Mouse (Mus musculus) hindbrain, embryonic 11.5 days (tissue): Measurements from ENCODE around the gene Slc16a10. TPM values are rescaled to one million over a fixed set of nuclear protein-coding genes. Genes with fewer than 3 reads are reported as not detected.
A peak's percentile ranks its signal among the peaks of the same experiment; 100 is the strongest.

ENCODE experiments used
- ATAC-seq: fragments of 200-750 bp; cut with Nextera tagmentation; 2 replicates; pipeline ENCODE4 v1.8.0; 2017; ENCODE audit warnings: mild to moderate bottlenecking, moderate TSS enrichment, moderate library complexity; ENCODE audit not compliant: low FRiP score
- DNase-seq: peaks from one replicate; pipeline ENCODE4 v3.0.0-alpha.2; 2015; ENCODE audit warnings: low spot score
- H3K27ac ChIP-seq: fragments of 300-500 bp; sonication (generic); 2 replicates; pipeline ENCODE4 v1.5.1; 2014; ENCODE audit warnings: mild to moderate bottlenecking, low read depth, low read length
- H3K27me3 ChIP-seq: fragments of 300-500 bp; sonication (generic); 2 replicates; pipeline ENCODE4 v1.6.1; 2014; ENCODE audit warnings: mild to moderate bottlenecking, low read length, moderate library complexity, mixed read lengths; ENCODE audit not compliant: control insufficient read depth, insufficient read depth
- H3K36me3 ChIP-seq: fragments of 300-500 bp; sonication (generic); 2 replicates; pipeline ENCODE4 v1.6.1; 2014; ENCODE audit warnings: mild to moderate bottlenecking, low read length, moderate library complexity, mixed read lengths; ENCODE audit not compliant: control insufficient read depth, insufficient read depth
- H3K4me1 ChIP-seq: fragments of 300-500 bp; sonication (generic); replicated peaks from 2 replicates; pipeline ENCODE4 v1.6.1; 2014; ENCODE audit warnings: low read length, mixed read lengths; ENCODE audit not compliant: control insufficient read depth, insufficient read depth
- H3K4me2 ChIP-seq: fragments of 300-500 bp; sonication (generic); replicated peaks from 2 replicates; pipeline ENCODE4 v1.6.1; 2014; ENCODE audit warnings: mild to moderate bottlenecking, low read depth, low read length
- H3K4me3 ChIP-seq: fragments of 300-500 bp; sonication (generic); 2 replicates; pipeline ENCODE4 v1.5.1; 2014; ENCODE audit warnings: low read depth, low read length
- H3K9ac ChIP-seq: fragments of 300-500 bp; sonication (generic); 2 replicates; pipeline ENCODE4 v1.6.1; 2014; ENCODE audit warnings: low read depth, low read length
- H3K9me3 ChIP-seq: fragments of 300-500 bp; sonication (generic); 2 replicates; pipeline ENCODE4 v1.6.1; 2016; ENCODE audit warnings: low read length; ENCODE audit not compliant: control insufficient read depth
- WGBS: fragments of 180-500 bp; shearing (Covaris S2); extraction: QIAGEN DNeasy Blood & Tissue Kit; methylation state at CpG from one replicate; pipeline ENCODE4 v1.1.7; 2014; 5-methylcytosine and 5-hydroxymethylcytosine counted together
- polyA plus RNA-seq: library from polyadenylated mRNA; unstranded; fragments of >200 nt; fragmentation: Nextera tagmentation; extraction: Ambion mirVana; gene quantifications from 2 replicates; pipeline ENCODE4 v1.2.1, GENCODE M21; 2014

Slc16a10 gene
- polyA plus RNA-seq, 1 experiment from 2014 or later: 8.9 TPM

DNA sequence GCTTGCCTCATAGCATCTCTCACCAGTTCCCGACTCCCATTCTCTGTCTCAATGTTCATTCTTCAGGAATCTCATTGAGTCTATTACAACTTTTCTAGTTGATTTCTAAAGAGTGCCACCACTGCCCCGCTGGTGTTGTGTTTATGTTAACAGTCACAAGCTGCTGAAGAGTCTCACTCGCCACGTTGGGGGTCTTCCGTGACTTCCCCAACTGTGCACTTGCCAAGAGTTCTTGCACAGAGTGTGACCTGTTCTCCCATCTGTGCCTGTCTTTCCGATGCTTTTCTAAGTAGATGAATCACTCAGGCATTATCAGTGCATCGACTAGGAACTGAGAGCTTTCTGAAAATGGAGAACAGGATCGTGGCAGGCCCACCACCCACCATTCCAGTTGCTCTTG, 114.0 kb downstream of the Slc16a10 start:
- no peaks in the 10 kb centered on the region; the same call in 1 of the 2 replicates for H3K4me1 ChIP-seq
- H3K36me3 ChIP-seq: no peaks in the 10 kb centered on the region
- no peak overlapping the region for H3K27ac ChIP-seq
- ATAC-seq (no peak), DNase-seq (no peak)
- H3K9ac ChIP-seq: no peak overlapping the region
- H3K27me3 ChIP-seq: peaks cover 2% of the 10 kb centered on the region; the same call in 1 of the 2 replicates
- 85% methylated on average over 8 of the region's 8 CpGs for WGBS
- no peak overlapping the region for H3K4me3 ChIP-seq
- H3K4me2 ChIP-seq: no peak overlapping the region
- H3K9me3 ChIP-seq: no peaks in the 10 kb centered on the region

- H3K4me2 ChIP-seq: no peak overlapping the region
- WGBS: 92% methylated on average over 5 of the region's 5 CpGs
- no peak for DNase-seq
- no peaks in the 10 kb centered on the region for H3K9me3 ChIP-seq
- ATAC-seq: no peak
- no peaks in the 10 kb centered on the region for H3K36me3 ChIP-seq
- no peaks in the 10 kb centered on the region; the same call in 1 of the 2 replicates for H3K4me1 ChIP-seq
- no peak overlapping the region for H3K9ac ChIP-seq
- H3K27ac ChIP-seq: no peak overlapping the region
- H3K27me3 ChIP-seq: peaks cover 2% of the 10 kb centered on the region; the same call in 1 of the 2 replicates
- H3K4me3 ChIP-seq: no peak overlapping the region
These were observed 115.5 kb downstream of the Slc16a10 start for GRCm38 (mm10) chr10:40026546-40026945.

DNA sequence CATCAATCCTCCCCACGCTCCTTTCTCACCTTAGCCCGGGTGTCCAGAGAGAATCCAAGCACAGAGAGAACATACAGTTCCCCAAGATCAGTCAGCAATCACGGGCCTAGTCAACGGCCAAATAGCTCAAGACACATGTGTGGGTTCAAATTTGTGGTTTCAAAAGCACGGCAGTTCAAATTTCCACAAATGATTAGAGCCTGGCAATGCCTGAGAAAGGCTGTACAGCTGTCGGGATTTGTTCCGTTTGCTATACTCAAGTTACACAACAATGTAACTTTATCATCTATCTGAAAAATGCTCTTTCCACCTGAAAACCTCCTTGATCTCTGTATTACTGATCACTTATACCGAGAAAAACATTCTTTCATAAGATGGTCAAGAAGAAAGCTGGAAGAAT, 116.5 kb downstream of the Slc16a10 start:
- peak overlapping the region; percentile 59 for H3K4me3 ChIP-seq
- DNase-seq: no peak
- H3K9me3 ChIP-seq: no peaks in the 10 kb centered on the region
- peak overlapping the region; percentile 97 for H3K4me2 ChIP-seq
- no peak overlapping the region for H3K27ac ChIP-seq
- no peaks in the 10 kb centered on the region; the same call in 1 of the 2 replicates for H3K4me1 ChIP-seq
- WGBS: 73% methylated on average over 8 of the region's 8 CpGs
- H3K36me3 ChIP-seq: no peaks in the 10 kb centered on the region
- H3K9ac ChIP-seq: peak overlapping the region; percentile 68; the same call in 1 of the 2 replicates
- ATAC-seq: no peak
- H3K27me3 ChIP-seq: peaks cover 2% of the 10 kb centered on the region; the same call in 1 of the 2 replicates

DNA sequence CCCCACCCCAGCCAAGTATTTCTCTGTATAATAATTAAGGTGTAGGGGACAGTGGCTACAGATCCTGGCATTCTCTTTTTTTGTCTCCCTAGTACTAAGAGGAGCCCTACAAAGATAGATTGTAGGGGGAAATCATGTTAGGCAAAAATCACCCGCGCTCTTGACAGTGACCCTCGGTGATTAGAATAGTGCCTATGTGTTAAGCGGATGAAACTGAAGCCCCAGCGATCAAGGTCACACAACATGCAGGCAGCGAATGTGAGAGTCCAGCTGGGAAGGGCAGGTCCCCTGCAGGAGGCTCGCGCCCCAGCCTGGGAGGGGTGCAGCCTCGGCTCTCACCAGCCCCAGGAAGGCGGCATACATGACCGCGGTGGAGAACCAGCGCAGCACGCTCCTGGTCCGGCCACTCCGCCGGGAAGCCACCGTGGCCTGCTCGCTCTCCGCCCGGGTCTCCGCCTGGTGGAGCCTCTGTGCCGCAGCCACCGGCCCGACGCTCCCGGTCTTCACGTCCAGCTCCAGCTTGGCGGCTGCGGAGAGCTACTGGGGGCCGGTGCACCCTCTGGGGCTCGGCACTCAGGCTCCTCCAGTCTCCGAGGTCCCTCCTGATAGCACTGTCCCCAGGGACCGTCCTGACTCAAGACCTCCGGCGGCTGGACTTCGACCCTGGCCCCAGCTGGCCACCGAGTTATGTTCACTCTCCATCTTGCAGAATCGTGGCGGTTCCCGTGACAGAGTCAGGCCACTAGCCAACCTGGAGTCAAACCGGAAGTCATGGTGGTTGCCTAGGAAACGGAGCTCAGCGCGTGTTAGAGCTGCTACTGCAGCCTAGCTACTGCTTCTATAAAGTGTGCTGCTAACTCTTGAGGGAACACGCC, 117.3 kb downstream of the Slc16a10 start, which contains the start of gene Mfsd4b1:
Mfsd4b1 (minus strand) TSS at position 715 of the 875 bp plus-strand sequence.
- Histone ChIP-seq H3K9me3 (no peaks in the 10 kb centered on the region), H3K27me3 (peaks cover 2% of the 10 kb centered on the region; the same call in 1 of the 2 replicates), H3K4me3 (peak within 1 kb of the TSS; percentile 59), H3K36me3 (no peaks in the 10 kb centered on the region), H3K4me2 (peak within 1 kb of the TSS; percentile 97), H3K27ac (peak within 1 kb of the TSS; percentile 74), H3K4me1 (no peaks in the 10 kb centered on the region; the same call in 1 of the 2 replicates), H3K9ac (peak within 1 kb of the TSS; percentile 68)
- peak; percentile 92 for DNase-seq
- 1% methylated on average over 46 of the region's 46 CpGs for WGBS
- peak; percentile 97 for ATAC-seq

DNA sequence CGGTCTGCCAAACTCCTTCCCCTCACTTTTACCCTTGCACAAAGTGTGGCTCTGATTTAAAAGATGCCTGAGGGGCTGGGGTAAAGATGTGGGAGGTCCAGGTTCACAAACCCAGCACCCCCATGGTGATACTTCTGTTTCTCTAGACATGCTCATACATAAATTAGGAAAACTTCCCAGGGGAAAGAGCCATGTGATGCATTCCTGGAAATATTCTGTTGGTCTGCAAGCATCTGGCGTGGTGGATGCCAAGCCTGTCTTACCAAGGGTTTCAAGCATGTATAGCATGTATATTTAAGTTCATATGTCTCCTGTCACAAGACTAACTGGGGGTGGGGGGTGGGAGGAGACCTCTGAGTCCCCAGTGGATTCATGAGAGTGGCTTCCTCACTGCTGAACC, 121.7 kb downstream of the Slc16a10 start:
- no peak overlapping the region for H3K4me2 ChIP-seq
- H3K4me3 ChIP-seq: no peak overlapping the region
- peaks cover 2% of the 10 kb centered on the region; the same call in 1 of the 2 replicates for H3K27me3 ChIP-seq
- no peak overlapping the region for H3K27ac ChIP-seq
- no peak for ATAC-seq
- no peaks in the 10 kb centered on the region; the same call in 1 of the 2 replicates for H3K4me1 ChIP-seq
- H3K36me3 ChIP-seq: no peaks in the 10 kb centered on the region
- no peak overlapping the region for H3K9ac ChIP-seq
- no peak for DNase-seq
- 74% methylated on average over 2 of the region's 2 CpGs for WGBS
- H3K9me3 ChIP-seq: no peaks in the 10 kb centered on the region

- no peaks in the 10 kb centered on the region for H3K9me3 ChIP-seq
- no peak overlapping the region for H3K4me3 ChIP-seq
- WGBS: 67% methylated on average over 3 of the region's 3 CpGs
- H3K27me3 ChIP-seq: peaks cover 2% of the 10 kb centered on the region; the same call in 1 of the 2 replicates
- no peak overlapping the region for H3K9ac ChIP-seq
- no peak overlapping the region for H3K4me2 ChIP-seq
- no peaks in the 10 kb centered on the region for H3K4me1 ChIP-seq
- H3K36me3 ChIP-seq: no peaks in the 10 kb centered on the region
- H3K27ac ChIP-seq: no peak overlapping the region
- ATAC-seq (no peak), DNase-seq (no peak)
These were observed 122.6 kb downstream of the Slc16a10 start for GRCm38 (mm10) chr10:40019492-40019891.

- WGBS: 91% methylated on average over 5 of the region's 5 CpGs
- Histone ChIP-seq H3K27me3 (peaks cover under 1% of the 10 kb centered on the region; the same call in 1 of the 2 replicates), H3K9me3 (no peaks in the 10 kb centered on the region), H3K4me1 (no peaks in the 10 kb centered on the region), H3K4me2 (no peak overlapping the region), H3K9ac (no peak overlapping the region), H3K4me3 (no peak overlapping the region), H3K36me3 (no peaks in the 10 kb centered on the region), H3K27ac (no peak overlapping the region)
- no peak for ATAC-seq
- DNase-seq: no peak
These were observed 123.7 kb downstream of the Slc16a10 start for GRCm38 (mm10) chr10:40018261-40018860.

DNA sequence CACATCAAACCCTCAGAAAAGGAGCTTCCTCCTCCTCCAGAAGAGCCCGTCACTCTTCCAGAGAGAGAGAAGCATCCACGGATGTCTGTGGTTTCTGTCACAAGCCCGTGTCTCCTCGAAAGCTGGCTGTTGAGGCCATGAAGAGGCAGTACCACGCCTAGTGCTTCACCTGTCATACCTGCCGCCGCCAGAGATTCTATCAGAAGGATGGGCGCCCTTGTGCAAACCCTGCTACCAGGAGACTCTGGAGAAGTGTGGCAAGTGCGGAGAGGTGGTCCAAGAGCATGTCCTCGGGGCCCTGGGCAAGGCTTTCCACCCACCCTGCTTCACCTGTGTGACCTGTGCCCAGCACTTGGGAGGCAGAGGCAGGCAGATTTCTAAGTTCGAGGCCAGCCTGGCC, 132.5 kb downstream of the Slc16a10 start:
- Histone ChIP-seq H3K27me3 (no peaks in the 10 kb centered on the region), H3K36me3 (no peaks in the 10 kb centered on the region), H3K4me2 (no peak overlapping the region), H3K9ac (no peak overlapping the region), H3K9me3 (no peaks in the 10 kb centered on the region), H3K4me1 (no peaks in the 10 kb centered on the region), H3K4me3 (no peak overlapping the region), H3K27ac (no peak overlapping the region)
- 88% methylated on average over 11 of the region's 11 CpGs for WGBS
- DNase-seq: no peak
- ATAC-seq: no peak
